Mouse (Mus musculus) ZHBTc4 (cell line): ENCODE data around the gene Svs5.

Experiments
- DNase-seq: peaks from one replicate; pipeline ENCODE4 v3.0.0-alpha.2; 2011; ENCODE audit warnings: low read depth, low spot score

Gene Svs5

DNA sequence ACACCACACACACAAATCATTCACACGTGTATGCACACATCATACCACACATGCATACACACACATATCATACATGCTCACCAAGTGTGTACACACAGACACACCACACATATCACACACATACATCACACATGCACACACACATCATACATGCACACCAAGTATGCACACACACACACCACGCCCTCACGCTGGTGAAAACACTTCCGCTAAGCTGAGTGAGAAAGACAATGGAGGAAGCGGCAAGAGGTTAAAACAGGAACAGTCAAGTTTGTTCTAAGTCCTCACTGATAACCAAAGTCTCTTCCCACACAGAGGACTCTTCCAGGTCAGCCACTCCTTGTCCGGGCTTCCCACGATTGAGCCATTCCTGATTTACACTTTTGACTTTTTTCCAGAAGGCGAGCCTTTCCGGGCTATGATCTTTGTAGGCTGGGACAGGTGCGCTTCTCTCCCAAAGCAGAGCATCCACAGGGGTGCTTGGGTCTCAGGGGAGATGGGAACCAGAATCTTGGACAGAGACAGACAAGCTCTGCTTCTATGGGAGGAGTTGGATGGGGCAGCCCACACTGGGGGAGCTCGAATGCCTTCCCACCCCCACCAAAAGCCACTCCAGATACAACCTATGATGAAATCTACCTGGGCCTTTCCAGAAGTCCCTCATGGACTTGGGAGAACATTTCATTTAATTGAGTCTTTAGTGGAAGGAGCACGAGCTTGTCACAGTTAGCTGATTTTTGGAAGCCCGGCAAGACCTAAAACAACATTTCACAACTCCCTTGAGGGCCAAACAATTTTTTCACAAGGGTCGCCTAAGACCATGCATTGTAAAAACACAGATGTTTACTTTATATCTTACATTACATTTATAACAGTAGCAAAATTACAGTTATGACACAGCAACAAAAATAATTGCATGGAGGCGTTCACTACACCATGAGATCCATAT is 45.2 kb downstream of the Svs5 start:
- DNase-seq: peak; percentile 16

GRCm38 (mm10) chr2:164381726-164382125 is 49.2 kb downstream of the Svs5 start:
- peak; percentile 92 for DNase-seq

- DNase-seq: no peak
Measured at GRCm38 (mm10) chr2:164382971-164383370, 50.4 kb downstream of the Svs5 start.
